Mouse (Mus musculus): ENCODE results near the gene Olfr311.

- TF ChIP-seq CHD2 (IDR thresholded peaks at IDR 0.05; ENCODE audit: low read depth, low read length) (no peak), ZNF384 (IDR thresholded peaks at IDR 0.05; ENCODE audit: low read depth, low read length) (no peak)
Measured at GRCm38 (mm10) chr11:58790646-58791045, 48.4 kb upstream of the Olfr311 start.

All from ES-E14 (cell line).